Mouse (Mus musculus) C2C12 (cell line): ENCODE data around the gene Sf3a1.

Experiments used
- CTCF ChIP-seq: IDR thresholded peaks from one replicate; pipeline ENCODE4 v1.5.1; 2011; ENCODE audit not compliant: control insufficient read depth, insufficient read depth, insufficient read length
- MYOG ChIP-seq: IDR thresholded peaks from one replicate; pipeline ENCODE4 v1.6.1; 2011; ENCODE audit not compliant: control insufficient read depth, insufficient read length; ENCODE audit errors: extremely low read depth

GRCm38 (mm10) chr11:4158676-4159075 is 1.5 kb upstream of the Sf3a1 start:
- no peak for TF ChIP-seq MYOG
- TF ChIP-seq CTCF, result no peak
